Mouse (Mus musculus) mouse trophoblast stem cell (cell line): Measurements from ENCODE around the gene Samd14.

Source experiments
- in situ Hi-C, 2 experiments: fragments of 300-500 bp; cut with MseI, MboI; formaldehyde crosslinking; loops; 2 replicates in 1 of 2; 3 replicates in 1 of 2; pipeline ENCODE4 v1.15.1; 2025

Samd14 gene

DNA sequence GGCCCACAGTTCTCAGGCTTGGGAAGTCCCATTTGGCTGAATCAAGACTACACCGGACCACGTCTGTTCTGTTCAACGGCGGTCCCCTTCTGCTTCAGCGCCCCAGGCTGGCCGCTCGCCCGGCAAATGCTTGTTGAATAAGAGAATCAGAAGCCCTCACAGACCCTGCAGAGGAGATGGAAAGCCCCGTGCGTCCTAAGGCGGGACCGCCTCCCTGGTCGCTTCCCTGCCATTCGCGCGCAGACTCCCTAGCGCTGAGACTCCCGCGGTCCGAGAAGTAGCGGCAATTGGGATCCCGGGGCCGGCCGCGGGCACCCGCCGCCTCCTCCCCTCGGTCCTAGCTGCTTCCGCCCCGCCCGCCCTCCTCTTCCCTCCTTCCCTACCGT is at the start of gene Samd14:
Samd14 (plus strand) TSS at position 251 of the 386 bp plus-strand sequence.
- in situ Hi-C loops = no loop called here

- in situ Hi-C loops = loop anchor here (5.0 kb wide), 1 partner anchor 1430 kb away; no protein-coding TSS in a partner anchor
These were observed 47.1 kb upstream of the Samd14 start for GRCm38 (mm10) chr11:94962534-94963101.

DNA sequence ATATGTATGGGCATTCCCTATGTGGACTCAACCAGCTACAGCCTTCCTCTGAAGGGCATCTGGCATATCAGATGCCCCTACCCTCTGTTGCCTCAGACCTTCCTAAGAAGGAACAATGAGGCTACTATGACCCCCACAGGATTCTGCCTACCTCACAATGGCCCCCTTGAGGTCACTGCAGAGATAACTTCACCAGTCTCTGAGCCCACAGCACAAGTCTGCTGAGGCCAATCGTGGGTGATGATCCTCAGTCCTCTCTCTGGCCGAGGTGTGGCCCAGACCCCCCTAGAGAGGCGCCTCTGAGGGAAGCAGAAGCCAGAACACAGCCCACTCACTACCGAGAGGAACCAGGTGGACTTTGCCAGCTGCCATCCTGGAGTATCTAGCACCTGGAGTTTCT is 42.3 kb upstream of the Samd14 start, which contains the start of gene Hils1:
Hils1 (plus strand) TSS at position 175 of the 400 bp plus-strand sequence.
- in situ Hi-C loops = no loop called here

- in situ Hi-C loops = no loop called here
These were observed 41.5 kb upstream of the Samd14 start for GRCm38 (mm10) chr11:94968187-94968586.

GRCm38 (mm10) chr11:94969709-94970108 is 40.0 kb upstream of the Samd14 start:
- in situ Hi-C loops = loop anchor here (5.0 kb wide), 1 partner anchor 32 kb away; the partner anchor contains the start of gene Col1a1 (in 2 of the 2)

- in situ Hi-C loops = loop anchor here (5.0 kb wide), 1 partner anchor 33 kb away; the partner anchor contains the start of gene Col1a1 (in 2 of the 2)
These were observed 39.3 kb upstream of the Samd14 start for GRCm38 (mm10) chr11:94970210-94970943.

GRCm38 (mm10) chr11:94971895-94972615 is 37.6 kb upstream of the Samd14 start:
- in situ Hi-C loops = loop anchor here (5.0 kb wide), 1 partner anchor 35 kb away; the partner anchor contains the start of gene Col1a1 (in 2 of the 2)

- in situ Hi-C loops = loop anchor here (5.0 kb wide), 1 partner anchor 36 kb away; the partner anchor contains the start of gene Col1a1 (in 2 of the 2)
These were observed 36.8 kb upstream of the Samd14 start for GRCm38 (mm10) chr11:94972887-94973286.

GRCm38 (mm10) chr11:94973313-94973712 is 36.4 kb upstream of the Samd14 start:
- in situ Hi-C loops = loop anchor here (5.0 kb wide), 1 partner anchor 36 kb away; the partner anchor contains the start of gene Col1a1 (in 2 of the 2)

- in situ Hi-C loops = loop anchor here (5.0 kb wide), 1 partner anchor 38 kb away; the partner anchor contains the start of gene Col1a1 (in 2 of the 2)
These were observed 34.7 kb upstream of the Samd14 start for GRCm38 (mm10) chr11:94974951-94975350.

GRCm38 (mm10) chr11:94976199-94976598 is 33.5 kb upstream of the Samd14 start, which contains the start of gene Sgca:
Sgca (minus strand) TSS chr11:94976327.
- in situ Hi-C loops = no loop called here

DNA sequence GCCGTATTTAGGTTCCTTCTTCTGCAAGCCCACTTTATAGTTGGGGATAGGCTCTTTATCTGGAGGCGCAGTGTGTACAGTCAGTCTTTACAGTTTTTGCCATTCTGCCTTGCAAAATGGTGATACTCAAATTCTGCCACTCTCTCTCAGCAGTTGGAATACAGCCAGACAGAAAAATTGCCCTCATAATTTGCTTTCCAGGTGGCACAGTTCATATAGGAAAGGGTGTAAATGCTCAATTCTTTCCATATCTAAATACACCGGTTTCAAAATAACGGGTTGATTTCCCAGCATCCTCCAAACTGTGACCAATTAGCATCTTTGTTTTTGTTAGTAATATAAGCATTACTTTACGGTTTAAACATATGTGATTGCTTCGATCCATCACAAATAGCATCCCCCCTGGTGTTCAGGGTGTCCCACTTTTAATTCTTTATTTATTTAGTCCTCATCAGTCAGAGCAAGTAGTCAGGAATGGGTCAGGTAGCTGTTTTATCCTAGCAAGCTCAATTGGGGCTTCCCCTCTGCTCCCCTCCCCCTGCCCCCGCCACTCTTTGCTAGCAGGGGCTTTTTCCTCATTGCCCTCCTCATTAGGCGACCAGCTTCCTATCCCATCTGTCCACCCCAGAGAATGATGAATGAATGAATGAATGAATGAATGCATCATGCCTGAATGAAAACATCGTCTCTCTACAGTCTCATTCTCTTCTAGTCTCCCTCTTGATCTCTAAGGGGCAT is 31.3 kb upstream of the Samd14 start:
- in situ Hi-C loops = no loop called here

- in situ Hi-C loops = no loop called here
These were observed 30.7 kb upstream of the Samd14 start for GRCm38 (mm10) chr11:94978947-94979346.

GRCm38 (mm10) chr11:94979462-94980179 is 30.1 kb upstream of the Samd14 start:
- in situ Hi-C loops = no loop called here

DNA sequence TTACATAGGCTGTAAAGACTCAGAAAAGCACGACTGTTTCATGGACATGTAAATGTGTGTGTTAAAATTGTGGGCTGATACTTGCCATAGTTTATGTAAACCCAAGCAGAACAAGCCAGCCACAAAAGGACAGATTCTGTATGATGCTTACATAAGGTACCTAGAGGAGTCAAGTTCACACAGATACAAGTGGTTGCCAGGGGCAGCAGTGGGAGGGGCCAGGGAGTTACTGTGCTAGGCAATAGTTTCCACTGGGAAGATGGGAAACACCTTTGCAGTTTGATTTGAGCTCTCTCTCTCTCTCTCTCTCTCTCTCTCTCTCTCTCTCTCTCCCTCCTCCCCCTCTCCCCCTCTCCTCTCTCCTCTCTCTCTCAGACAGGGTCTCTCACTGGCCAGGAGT is 24.5 kb upstream of the Samd14 start:
- in situ Hi-C loops = no loop called here

GRCm38 (mm10) chr11:94985822-94986221 is 23.9 kb upstream of the Samd14 start:
- in situ Hi-C loops = no loop called here

GRCm38 (mm10) chr11:94986435-94986834 is 23.2 kb upstream of the Samd14 start:
- in situ Hi-C loops = no loop called here

DNA sequence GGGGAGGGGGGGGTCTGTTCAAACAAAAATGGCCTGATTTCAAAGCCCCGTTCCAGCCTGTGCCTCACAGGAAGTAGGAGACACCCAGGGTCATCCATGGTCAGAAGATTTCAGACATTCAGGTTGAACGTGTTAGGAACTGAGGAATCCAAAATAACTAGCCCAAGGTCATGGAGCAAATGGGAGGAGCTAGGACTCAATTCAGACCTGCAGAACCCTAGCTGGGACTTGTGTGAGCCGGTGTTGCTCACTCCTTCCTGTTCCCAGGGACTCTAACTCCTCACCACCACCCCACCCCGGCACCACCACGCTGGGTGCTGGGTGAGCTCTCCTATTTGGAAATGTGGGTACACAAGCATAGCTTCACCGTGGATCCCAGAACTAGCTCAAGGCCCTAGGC is 22.3 kb upstream of the Samd14 start:
- in situ Hi-C loops = no loop called here

- in situ Hi-C loops = no loop called here
These were observed 21.8 kb upstream of the Samd14 start for GRCm38 (mm10) chr11:94987851-94988250.

DNA sequence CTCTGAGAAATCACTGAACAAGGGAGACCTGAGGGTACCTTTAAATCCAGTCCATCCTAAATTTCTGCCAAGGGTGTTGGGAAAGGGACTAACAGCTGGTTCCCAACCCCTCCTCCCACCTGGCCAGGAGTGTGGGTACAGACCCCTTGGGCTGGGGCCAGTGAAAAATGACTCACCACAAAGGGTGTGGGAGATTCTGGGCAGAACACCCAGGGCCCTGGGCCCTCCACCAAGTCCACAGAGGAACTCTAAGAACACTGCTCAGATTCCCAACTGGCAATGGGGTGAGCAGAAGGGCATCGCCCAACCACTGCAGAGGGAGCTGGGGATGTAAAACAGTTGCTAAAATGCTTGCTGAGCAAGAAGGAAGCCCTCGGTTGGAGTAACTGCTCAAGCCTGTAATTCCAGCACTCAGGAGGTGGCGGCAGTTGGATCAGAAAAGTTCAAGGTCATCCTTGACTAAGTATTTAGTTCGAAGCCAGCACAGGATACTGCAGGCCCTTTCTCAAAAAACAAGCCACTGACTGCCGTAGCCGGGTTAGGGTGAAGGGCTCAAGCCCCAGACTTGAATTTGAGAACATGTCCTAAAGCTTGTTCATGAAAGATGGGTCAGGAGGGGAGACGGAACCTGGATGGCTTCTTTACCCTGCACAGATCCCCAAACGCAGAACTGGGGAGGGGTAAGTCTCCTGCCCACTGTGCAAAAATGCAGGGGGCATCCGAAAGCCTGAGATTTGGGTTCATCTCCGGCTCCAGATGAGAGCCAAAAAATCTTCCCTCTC is 20.7 kb upstream of the Samd14 start:
- in situ Hi-C loops = no loop called here
